Mouse (Mus musculus): ENCODE results near the gene Ptgr1.

Gene Ptgr1

DNA sequence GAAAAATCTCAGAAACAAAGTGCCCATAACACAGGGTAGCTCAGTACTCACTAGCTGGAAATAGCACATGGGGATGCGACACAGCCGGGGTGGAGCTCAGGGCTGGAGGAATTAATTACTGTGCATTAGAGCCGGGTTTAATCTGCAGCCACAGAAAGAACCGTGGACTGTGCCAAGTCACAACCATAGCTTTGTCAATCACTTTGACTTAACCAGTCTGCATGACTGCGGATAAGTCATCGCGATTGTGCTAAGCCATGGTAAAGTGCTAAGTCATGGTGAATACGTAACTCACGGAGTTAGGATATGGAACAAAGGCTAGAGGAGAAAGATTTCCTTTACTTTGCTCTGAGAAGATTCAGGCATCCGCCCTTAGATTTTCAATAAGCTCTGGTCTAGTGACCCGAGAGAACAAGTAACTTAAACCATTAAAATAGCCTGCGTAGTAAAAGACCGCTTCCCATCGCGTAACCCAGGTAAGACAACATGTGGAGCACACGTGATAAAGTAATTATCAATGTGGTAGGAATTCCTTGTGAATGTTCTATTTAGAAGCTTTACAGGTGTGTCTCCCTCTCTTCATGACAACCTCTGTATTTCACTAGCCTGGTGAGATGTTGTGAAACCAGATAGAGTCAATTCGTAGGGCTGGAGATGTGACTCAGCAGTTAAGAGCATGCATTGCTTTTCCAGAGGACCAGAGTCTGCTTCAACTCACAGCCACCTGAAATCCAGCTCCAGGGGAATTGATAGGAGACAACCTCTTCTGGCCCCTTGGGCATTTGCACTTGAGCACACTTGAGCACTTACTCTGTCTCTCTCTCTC, 3.9 kb upstream of the Ptgr1 start:
- DNase-seq = peak; percentile 62

- DNase-seq = peak; percentile 39
These were observed 2.5 kb upstream of the Ptgr1 start for GRCm38 (mm10) chr4:58989303-58989898.

DNA sequence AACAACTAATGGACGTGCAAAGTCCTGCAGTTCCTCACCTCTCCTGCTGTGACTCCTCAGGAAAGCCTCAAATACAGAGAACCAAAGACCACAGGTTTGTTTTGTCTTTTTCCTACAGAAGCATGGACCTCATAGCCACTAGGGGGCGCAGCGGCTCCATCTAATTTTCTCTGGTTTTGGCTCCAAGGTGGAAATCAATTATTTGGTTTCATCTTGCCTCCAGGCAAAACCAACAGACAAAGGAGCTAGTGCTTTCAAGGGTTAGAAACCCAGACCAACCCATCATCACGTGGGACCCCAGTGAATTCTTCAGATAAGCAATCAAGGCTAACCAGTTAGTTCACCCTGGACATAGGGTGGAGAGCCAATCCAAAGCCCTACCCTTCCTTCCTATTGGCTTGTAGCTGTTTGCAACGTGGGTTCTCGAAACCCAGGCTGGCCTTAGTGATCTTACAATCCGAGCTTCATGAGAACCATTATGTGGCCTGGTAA, 1.7 kb downstream of the Ptgr1 start:
- DNase-seq = peak; percentile 84

GRCm38 (mm10) chr4:58982806-58983205, 4.1 kb downstream of the Ptgr1 start:
- no peak for DNase-seq

- DNase-seq = no peak
These were observed 5.5 kb downstream of the Ptgr1 start for GRCm38 (mm10) chr4:58981421-58981820.

- no peak for DNase-seq
These were observed 11.2 kb downstream of the Ptgr1 start for GRCm38 (mm10) chr4:58975711-58976110.

- DNase-seq = no peak
These were observed 16.2 kb downstream of the Ptgr1 start for GRCm38 (mm10) chr4:58970678-58971077.

DNA sequence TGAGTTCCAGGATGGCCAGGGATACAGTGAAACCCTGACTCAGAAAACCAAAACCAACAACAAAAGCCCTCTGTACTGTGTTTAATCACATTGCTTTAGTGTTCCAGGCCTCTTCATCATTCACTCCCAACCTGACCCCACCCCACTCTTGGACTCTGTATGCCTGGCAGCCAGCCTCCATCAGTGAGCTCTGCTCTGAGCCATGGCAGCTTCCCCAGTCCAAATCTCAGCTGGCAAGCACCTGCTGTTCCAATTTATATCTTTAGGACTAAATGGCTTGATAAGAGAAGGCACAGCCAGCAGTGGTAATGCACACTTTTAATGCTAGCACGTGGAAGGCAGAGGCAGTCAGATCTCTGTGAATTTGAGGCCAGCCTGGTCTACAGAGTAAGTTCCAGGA, 21.8 kb downstream of the Ptgr1 start:
- no peak for DNase-seq

- no peak for DNase-seq
These were observed 23.6 kb downstream of the Ptgr1 start for GRCm38 (mm10) chr4:58963271-58963670.

GRCm38 (mm10) chr4:58961719-58962118, 25.2 kb downstream of the Ptgr1 start:
- DNase-seq = no peak

DNA sequence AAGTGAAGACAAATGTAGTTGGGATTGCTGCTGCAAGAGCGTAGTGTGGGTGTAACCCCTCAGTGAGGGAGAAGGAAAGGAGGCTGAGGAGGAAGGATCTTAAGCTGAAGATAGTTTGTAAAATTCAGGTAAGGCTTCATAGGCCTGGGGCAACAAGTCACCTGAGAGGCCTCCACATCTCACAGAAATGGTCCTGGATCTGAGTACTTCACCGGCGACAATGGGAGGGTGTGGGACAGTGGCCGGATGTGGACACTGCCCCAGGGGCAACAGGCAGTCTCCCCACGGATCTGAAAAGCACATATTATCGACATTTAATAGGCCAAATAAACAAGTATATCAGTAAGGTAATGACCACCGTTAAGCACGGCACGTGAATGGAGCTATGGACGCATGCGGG, 34.3 kb downstream of the Ptgr1 start:
- no peak for DNase-seq

DNA sequence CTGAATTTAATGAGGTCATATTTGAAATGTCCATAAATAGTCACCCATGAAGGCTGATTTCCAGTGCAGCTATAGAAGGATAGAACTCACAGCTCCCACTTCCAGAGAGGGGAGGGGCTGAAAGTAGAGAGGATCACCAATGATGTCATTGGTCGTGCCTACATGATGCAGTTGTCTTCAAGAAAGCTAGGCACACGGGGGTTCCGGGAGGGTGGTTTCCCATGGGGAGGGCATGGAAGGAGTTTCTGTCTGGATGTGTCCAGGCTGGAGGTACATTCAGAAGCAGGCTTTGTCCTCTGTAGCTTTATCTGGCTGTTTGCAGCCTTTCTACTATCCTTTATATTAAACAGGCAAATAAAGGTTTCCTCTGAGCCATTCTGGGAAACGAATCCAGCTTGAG, 38.5 kb downstream of the Ptgr1 start:
- no peak for DNase-seq

DNA sequence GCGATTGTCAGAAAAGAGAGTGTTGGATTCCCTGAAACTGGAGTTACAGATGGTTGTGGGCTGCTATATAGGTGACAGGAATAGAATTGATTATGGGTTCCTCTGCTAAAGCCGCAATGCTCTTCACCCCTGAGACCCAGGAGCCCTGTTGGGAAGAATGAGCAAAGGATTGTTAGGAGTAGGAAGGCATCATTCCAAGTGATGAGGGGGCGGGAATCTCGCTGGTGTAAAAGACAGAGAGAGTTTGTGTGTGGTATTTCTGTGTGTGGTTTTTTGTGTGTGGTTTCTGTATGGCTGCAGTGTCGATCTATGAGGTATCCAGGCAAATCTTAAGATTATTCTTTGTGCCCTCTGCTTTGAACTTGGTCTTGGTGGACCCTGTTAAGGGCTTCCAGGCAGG, 42.2 kb downstream of the Ptgr1 start:
- DNase-seq = no peak

- DNase-seq = no peak
These were observed 42.7 kb downstream of the Ptgr1 start for GRCm38 (mm10) chr4:58944206-58944553.

- peak; percentile 95 for DNase-seq
These were observed 43.3 kb downstream of the Ptgr1 start, which contains the start of gene Zkscan16 for GRCm38 (mm10) chr4:58943420-58944205. TSS of gene Zkscan16 (plus strand) at chr4:58943628.

DNA sequence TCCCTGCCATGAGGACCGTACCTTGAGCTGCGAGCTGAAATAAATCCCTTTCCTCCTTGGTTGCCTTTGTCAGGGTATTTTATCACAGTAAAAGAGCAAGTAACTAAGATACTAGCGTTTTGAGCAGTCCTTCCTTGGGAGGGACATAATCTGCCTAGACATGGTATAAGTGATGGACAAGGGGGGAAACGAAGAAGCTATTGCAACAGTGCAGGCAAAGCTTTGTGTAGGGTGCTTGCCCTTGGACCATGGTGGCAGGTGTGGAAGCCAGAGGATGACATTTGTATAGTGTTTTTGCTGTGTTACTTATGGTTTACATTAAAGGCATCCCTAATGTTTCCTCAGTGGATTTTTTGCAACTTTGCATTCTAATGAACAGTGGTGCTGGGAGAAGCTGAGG, 44.0 kb downstream of the Ptgr1 start:
- no peak for DNase-seq

DNA sequence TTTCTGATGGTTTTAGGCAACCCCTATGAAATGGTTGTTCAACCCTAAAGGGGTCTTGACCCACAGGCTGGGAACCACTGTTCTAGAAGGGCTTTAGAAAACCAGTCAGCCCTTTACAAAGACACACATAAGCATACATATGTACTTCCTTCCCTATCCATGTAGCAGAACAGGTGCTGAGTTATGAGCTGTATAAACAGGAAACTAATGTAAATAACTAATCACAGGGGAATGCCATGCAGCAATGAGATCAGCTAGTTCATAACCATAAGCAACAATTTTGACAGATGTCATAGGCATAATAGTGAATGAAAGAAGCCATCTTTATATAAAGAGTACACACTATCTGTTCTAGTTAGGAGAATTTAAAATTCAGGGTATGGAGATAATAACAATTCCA, 45.3 kb downstream of the Ptgr1 start:
- no peak for DNase-seq

GRCm38 (mm10) chr4:58935846-58936245, 51.1 kb downstream of the Ptgr1 start:
- DNase-seq = no peak

DNA sequence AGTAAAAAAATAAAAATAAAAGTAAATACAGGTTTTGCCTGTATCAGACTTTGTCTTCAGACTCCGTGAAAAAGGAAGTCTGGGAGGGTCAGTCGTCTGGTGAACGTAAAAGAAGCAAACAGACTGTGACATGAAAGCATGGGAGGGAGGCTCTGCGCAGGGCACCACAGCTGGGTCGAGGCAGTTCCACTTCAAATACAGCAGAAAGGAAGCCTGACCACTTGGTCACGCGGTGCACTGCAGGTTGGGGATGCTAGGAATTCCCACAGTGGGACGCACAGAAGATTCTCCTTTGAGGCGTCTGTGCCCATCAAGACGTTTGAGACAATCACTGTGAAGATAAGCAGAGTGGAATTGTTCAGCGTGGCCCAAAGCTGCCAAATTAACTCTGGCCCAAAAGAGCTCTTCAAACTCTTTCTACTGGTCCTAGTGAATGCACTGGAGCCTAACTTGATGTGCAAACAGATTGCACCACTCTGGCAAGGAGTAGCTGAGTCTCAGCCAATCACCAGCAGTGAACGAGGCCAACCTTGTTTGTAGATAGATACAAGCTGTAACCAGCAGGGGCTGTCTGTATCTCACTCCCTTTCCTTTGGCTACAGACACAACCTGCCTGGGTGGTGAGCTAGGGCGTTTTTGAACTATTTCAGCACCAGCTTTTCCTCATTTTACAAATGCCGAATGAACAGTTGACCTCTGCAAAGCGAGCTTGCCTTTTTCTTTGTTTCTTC, 52.0 kb downstream of the Ptgr1 start:
- DNase-seq = peak; percentile 68

DNA sequence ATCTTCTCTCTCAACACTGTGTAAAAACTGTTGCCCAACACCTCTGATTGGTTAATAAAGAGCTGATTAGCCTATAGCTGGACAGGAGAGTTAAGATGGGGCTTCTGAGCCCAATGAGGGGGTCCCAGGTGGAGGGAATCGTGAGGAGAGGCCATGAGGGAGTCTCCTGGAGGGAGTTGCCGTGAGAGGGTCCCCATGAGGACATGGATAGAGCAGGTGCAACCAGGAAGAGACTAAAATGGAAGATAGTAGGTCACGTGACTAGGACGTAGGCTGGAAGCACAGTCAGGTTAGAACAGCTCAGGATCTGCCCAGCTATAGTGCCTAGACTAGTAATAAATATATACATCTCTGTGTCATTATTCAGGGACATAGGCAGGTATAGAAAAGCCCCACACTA, 52.6 kb downstream of the Ptgr1 start:
- no peak for DNase-seq

GRCm38 (mm10) chr4:58932541-58932940, 54.4 kb downstream of the Ptgr1 start:
- no peak for DNase-seq

GRCm38 (mm10) chr4:58927661-58928060, 59.3 kb downstream of the Ptgr1 start:
- no peak for DNase-seq

- no peak for DNase-seq
These were observed 60.8 kb downstream of the Ptgr1 start for GRCm38 (mm10) chr4:58926120-58926519.
